22 mouse cellular contexts compared by ENCODE assay signal in genomic region chr14:78824013-78824412, GRCm38 (mm10). TPM values are rescaled to one million over a fixed set of nuclear protein-coding genes. Genes with fewer than 3 reads are reported as not detected.
DNase-seq lines count a peak whose midpoint lies in the region; ATAC-seq and TF ChIP-seq lines count a peak whose summit lies in the region.
"Had no signal": no experiment of that assay in that cellular context is flagged by ENCODE, and none has a peak within 500 bp of the region (broad histone marks: within the 10 kb centered on the region; RNA-seq: fewer than 3 reads in every experiment).

No protein-coding gene starts in this region.

- intact Hi-C loops in left cerebral cortex, postnatal 25 days (cut with DNase I), result no loop called here
- intact Hi-C loops in left cerebral cortex, postnatal 36 days (cut with DNase I), result no loop called here

- H3K4me3 ChIP-seq in embryonic facial prominence, embryonic 14.5 days (ENCODE audit: low read depth, low read length), result no peak overlapping the region
- H3K4me3 ChIP-seq in embryonic facial prominence, embryonic 10.5 days, result no peak overlapping the region
- H3K4me3 ChIP-seq in kidney, adult 2 months (ENCODE audit: insufficient read depth, low read depth, low read length), result no peak overlapping the region
- H3K4me3 ChIP-seq: embryonic facial prominence, embryonic 15.5 days; erythroblast, embryonic 14.5 days; forebrain, embryonic 10.5 days; forebrain, embryonic 15.5 days; gastrocnemius, adult 2 months; heart, embryonic 12.5 days; hindbrain, embryonic 10.5 days had no signal

- H3K4me2 ChIP-seq in embryonic facial prominence, embryonic 14.5 days (ENCODE audit: low read depth, low read length), result no peak overlapping the region
- H3K4me2 ChIP-seq: embryonic facial prominence, embryonic 15.5 days; forebrain, embryonic 15.5 days; heart, embryonic 12.5 days; hindbrain, embryonic 14.5 days had no signal

- H3K27ac ChIP-seq in embryonic facial prominence, embryonic 14.5 days (replicated peaks; ENCODE audit: low read depth, low read length), result no peak overlapping the region
- H3K27ac ChIP-seq in embryonic facial prominence, embryonic 10.5 days (replicated peaks), result no peak overlapping the region
- H3K27ac ChIP-seq in kidney, adult 2 months (ENCODE audit: insufficient read depth, low read depth, low read length), result no peak overlapping the region
- H3K27ac ChIP-seq: embryonic facial prominence, embryonic 15.5 days; forebrain, embryonic 10.5 days; forebrain, embryonic 15.5 days; gastrocnemius, adult 2 months; hindbrain, embryonic 10.5 days; hindbrain, embryonic 14.5 days had no signal

- no peak for TF ChIP-seq CTCF in kidney, adult 2 months (conservative IDR thresholded peaks at IDR 0.05; ENCODE audit: insufficient read depth, insufficient read length, low read depth, low read length)

- 76% methylated on average over 4 of the region's 4 CpGs for WGBS in embryonic facial prominence, embryonic 14.5 days
- WGBS in embryonic facial prominence, embryonic 10.5 days, result 88% methylated on average over 4 of the region's 4 CpGs
- WGBS in kidney, adult 2 months, result 90% methylated on average over 4 of the region's 4 CpGs

- no peak for TF ChIP-seq POLR2A in kidney, adult 2 months (IDR thresholded peaks at IDR 0.05; ENCODE audit: low read depth, low read length)

- no peaks in the 10 kb centered on the region for H3K9me3 ChIP-seq in embryonic facial prominence, embryonic 14.5 days (ENCODE audit: control insufficient read depth, low read length)
- no peaks in the 10 kb centered on the region for H3K9me3 ChIP-seq in embryonic facial prominence, embryonic 10.5 days
- H3K9me3 ChIP-seq: embryonic facial prominence, embryonic 15.5 days; forebrain, embryonic 10.5 days; forebrain, embryonic 15.5 days; heart, embryonic 12.5 days; hindbrain, embryonic 10.5 days had no signal

- H3K36me3 ChIP-seq in embryonic facial prominence, embryonic 14.5 days (ENCODE audit: control insufficient read depth, insufficient read depth, low read length), result no peaks in the 10 kb centered on the region
- no peaks in the 10 kb centered on the region for H3K36me3 ChIP-seq in embryonic facial prominence, embryonic 10.5 days (replicated peaks)
- H3K36me3 ChIP-seq in kidney, adult 2 months (ENCODE audit: control insufficient read depth, insufficient read depth, low read length), result no peaks in the 10 kb centered on the region
- H3K36me3 ChIP-seq: embryonic facial prominence, embryonic 15.5 days; forebrain, embryonic 10.5 days; forebrain, embryonic 15.5 days; heart, embryonic 12.5 days; hindbrain, embryonic 10.5 days had no signal

- no peaks in the 10 kb centered on the region for H3K4me1 ChIP-seq in embryonic facial prominence, embryonic 14.5 days (ENCODE audit: control insufficient read depth, insufficient read depth, low read length)
- peaks cover 4% of the 10 kb centered on the region; the same call in 1 of the 2 replicates for H3K4me1 ChIP-seq in embryonic facial prominence, embryonic 10.5 days
- no peaks in the 10 kb centered on the region for H3K4me1 ChIP-seq in kidney, adult 2 months (ENCODE audit: control insufficient read depth, insufficient read depth, low read length)
- H3K4me1 ChIP-seq: embryonic facial prominence, embryonic 15.5 days; forebrain, embryonic 15.5 days; heart, embryonic 12.5 days had no signal

- DNase-seq in embryonic facial prominence, embryonic 14.5 days (ENCODE audit: low spot score), result peak; percentile 18
- no peak for DNase-seq in embryonic facial prominence, embryonic 10.5 days (ENCODE audit: low spot score)
- DNase-seq in left cerebral cortex, postnatal 25 days (ENCODE audit: low spot score in 2 of 2), result peak; percentile 10 to 67
- no peak for DNase-seq in left cerebral cortex, postnatal 36 days (ENCODE audit: low spot score in 2 of 2)
- DNase-seq in right cerebral cortex, postnatal 10 days (ENCODE audit: low spot score in 2 of 2), result peak; percentile 30 to 63
- DNase-seq in right cerebral cortex, adult 2 months (ENCODE audit: low spot score in 2 of 2), result no peak
- DNase-seq in kidney, adult 2 months, result no peak
- DNase-seq: adrenal gland, postnatal 14 days; cerebellum, adult 2 months; cerebellum, postnatal 10 days; gastrocnemius, adult 2 months; gastrocnemius, postnatal 25 days had no signal

- no peak for ATAC-seq in embryonic facial prominence, embryonic 14.5 days (ENCODE audit: low read depth)
- ATAC-seq in inflammation-experienced regulatory T-cells, adult 6 months, result no peak
- ATAC-seq: activated CD4-positive, CD25-positive, alpha-beta regulatory T cell, adult 4 months; forebrain, embryonic 15.5 days; Patski had no signal

- no peak overlapping the region for H3K9ac ChIP-seq in embryonic facial prominence, embryonic 14.5 days (ENCODE audit: low read depth, low read length)
- H3K9ac ChIP-seq: embryonic facial prominence, embryonic 15.5 days; forebrain, embryonic 15.5 days; heart, embryonic 12.5 days; hindbrain, embryonic 14.5 days had no signal

- H3K27me3 ChIP-seq in embryonic facial prominence, embryonic 14.5 days (replicated peaks; ENCODE audit: control insufficient read depth, insufficient read depth, low read length), result no peaks in the 10 kb centered on the region
- no peaks in the 10 kb centered on the region for H3K27me3 ChIP-seq in embryonic facial prominence, embryonic 10.5 days (replicated peaks; ENCODE audit: low read depth, poor library complexity, severe bottlenecking)
- H3K27me3 ChIP-seq in kidney, adult 2 months (replicated peaks; ENCODE audit: control insufficient read depth, insufficient read depth, low read length), result no peaks in the 10 kb centered on the region
- H3K27me3 ChIP-seq: embryonic facial prominence, embryonic 15.5 days; forebrain, embryonic 15.5 days; heart, embryonic 12.5 days; Patski had no signal

RNA-seq across cellular contexts. Expression of gene Vwa8, which starts 24.8 kb away (rescaled TPM):
- 11.7 and 13.1 TPM in 2 replicates for polyA plus RNA-seq in embryonic facial prominence, embryonic 14.5 days (2014; fragmentation: Nextera tagmentation; extraction: Ambion mirVana)
- 7.1 and 7.4 TPM in 2 replicates for polyA plus RNA-seq in embryonic facial prominence, embryonic 10.5 days (2016; fragmentation: Nextera tagmentation; extraction: Ambion mirVana)
- total RNA-seq in left cerebral cortex, postnatal 25 days (2021), result 10 to 100 TPM; 24.5 to 29.2 TPM
- total RNA-seq in left cerebral cortex, postnatal 36 days (2021), result 10 to 100 TPM; 29.5 to 30.2 TPM
- polyA plus RNA-seq in kidney, adult 2 months (2012; rRNA removed), result 71.2 and 78.0 TPM in 2 replicates
- 10 to 100 TPM in 1 of 3 experiments, 1 to 10 TPM in 2; 4.7 to 10.0 (median 8.4) TPM for polyA plus RNA-seq in inflammation-experienced regulatory T-cells, adult 6 months (2017; shearing (Covaris generic))

Comparison
In these comparisons a context has a peak if more than half of its experiments do, and no peak if none do; other contexts are left out.
1. DNase-seq: peak in embryonic facial prominence, embryonic 14.5 days (single experiment), left cerebral cortex, postnatal 25 days (2 of 2) and right cerebral cortex, postnatal 10 days (2 of 2); none in embryonic facial prominence, embryonic 10.5 days (single experiment), left cerebral cortex, postnatal 36 days (0 of 2), right cerebral cortex, adult 2 months (0 of 2) and kidney, adult 2 months (single experiment).